Mouse (Mus musculus): ENCODE measurements around the gene Acsl1.

Gene Acsl1

GRCm38 (mm10) chr8:46504196-46504595 is 33.4 kb downstream of the Acsl1 start:
- no peak for DNase-seq (ENCODE audit: low read depth, low spot score)

GRCm38 (mm10) chr8:46508488-46509395 is 37.9 kb downstream of the Acsl1 start:
- no peak for DNase-seq (ENCODE audit: low read depth, low spot score)

GRCm38 (mm10) chr8:46509474-46509873 is 38.6 kb downstream of the Acsl1 start:
- DNase-seq (ENCODE audit: low read depth, low spot score), result no peak

- no peak for DNase-seq (ENCODE audit: low read depth, low spot score)
Observed at GRCm38 (mm10) chr8:46511336-46511735, 40.5 kb downstream of the Acsl1 start.

- no peak for DNase-seq (ENCODE audit: low read depth, low spot score)
Observed at GRCm38 (mm10) chr8:46512538-46512937, 41.7 kb downstream of the Acsl1 start.

GRCm38 (mm10) chr8:46514027-46514426 is 43.2 kb downstream of the Acsl1 start:
- DNase-seq (ENCODE audit: low read depth, low spot score), result no peak

- DNase-seq (ENCODE audit: low read depth, low spot score), result no peak
Observed at GRCm38 (mm10) chr8:46520667-46521066, 49.8 kb downstream of the Acsl1 start.

DNA sequence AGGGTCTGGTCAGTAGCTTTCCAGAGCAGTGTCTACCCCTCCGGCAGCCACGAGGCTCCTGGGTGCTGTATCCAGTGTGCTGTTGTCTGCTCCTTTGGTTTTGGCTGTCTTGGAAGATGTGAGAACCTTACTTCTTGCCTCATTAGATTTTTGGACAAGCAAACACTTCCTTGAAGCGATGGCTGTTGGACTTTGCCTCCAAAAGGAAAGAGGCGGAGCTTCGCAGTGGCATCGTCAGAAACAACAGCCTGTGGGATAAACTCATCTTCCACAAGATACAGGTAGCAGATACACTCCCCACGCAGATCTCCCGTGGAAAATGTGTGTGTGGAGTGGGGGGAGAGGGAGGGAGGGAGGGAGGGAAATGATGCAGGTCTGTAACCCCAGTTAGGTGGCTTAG is 55.3 kb downstream of the Acsl1 start:
- no peak for DNase-seq (ENCODE audit: low read depth, low spot score)

DNA sequence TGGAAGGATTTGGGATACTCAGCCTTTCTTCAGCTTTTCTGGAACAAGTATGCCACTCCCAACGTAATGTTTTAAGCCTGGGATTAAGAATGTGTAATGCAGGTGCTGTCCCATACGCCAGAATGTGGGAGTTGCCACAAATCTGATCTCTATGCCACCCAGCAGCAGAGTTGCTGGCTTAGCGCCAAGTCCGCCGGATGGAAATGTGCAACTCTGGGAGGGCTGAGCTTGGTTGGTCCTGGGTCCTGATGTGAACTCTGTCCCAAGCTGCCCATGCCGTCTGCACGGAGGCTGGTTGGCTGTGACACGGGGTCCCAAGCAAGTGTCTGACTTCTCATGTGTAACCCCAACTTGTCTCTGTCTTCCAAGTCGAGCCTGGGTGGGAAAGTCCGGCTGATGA is 56.0 kb downstream of the Acsl1 start:
- no peak for DNase-seq (ENCODE audit: low read depth, low spot score)

DNA sequence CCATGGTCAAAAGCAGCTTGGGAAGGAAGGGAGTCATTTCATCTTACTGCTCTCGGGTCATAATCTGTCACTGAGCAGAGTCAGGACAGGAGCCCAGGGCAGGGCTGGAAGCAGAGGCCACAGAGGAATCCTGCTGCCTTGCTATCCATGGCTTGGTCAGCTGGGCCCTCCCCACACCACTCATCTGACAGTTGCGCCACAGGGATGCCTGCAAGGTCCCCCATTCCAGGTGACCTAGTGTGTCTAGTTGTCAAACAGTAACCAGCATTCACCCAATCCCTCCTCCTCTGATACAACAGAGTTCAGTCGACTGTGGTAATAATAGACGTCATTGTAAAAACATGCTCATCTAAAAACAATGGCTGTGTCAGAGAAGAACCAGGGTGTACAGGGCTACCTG is 58.7 kb downstream of the Acsl1 start:
- DNase-seq (ENCODE audit: low read depth, low spot score), result no peak

DNA sequence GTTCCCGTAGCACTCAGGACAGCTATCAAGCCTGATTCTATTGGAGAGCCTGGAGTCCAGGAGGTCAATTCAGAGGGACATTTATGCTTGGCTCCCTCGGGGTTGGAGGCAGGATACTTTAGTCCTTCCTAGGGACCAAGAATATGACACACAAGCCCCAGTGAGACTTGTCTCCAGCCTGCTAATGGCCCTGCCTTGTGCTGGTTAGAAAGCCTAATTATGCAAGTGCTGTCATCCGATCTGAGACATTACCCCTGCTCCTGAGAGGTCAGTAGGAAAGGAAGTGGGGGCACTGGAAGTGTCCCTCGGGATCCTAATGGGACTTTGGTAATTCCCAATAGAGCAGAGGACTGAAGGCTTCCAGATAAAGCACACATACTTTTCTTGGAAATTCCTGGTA is 59.7 kb downstream of the Acsl1 start:
- DNase-seq (ENCODE audit: low read depth, low spot score), result no peak

DNA sequence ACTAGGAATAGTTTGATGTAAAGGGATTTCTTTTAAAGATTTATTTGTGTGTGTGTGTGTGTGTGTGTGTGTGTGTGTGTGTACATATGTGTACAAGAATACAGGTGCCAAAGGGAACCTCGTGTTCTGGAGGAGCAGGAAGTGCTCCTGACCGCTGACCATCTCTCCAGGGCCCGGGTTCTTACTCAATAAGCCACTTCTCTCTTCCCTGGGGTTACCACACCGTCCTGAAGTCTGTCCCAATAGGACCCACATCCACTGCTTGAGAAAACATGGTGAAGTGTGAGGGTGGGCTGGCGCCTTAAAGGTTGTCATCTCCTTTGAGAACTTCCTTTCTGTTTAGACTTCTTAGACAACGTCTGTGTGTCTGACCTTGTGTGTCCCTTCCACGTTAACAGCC is 63.1 kb downstream of the Acsl1 start:
- no peak for DNase-seq (ENCODE audit: low read depth, low spot score)

GRCm38 (mm10) chr8:46539701-46540100 is 68.9 kb downstream of the Acsl1 start:
- no peak for DNase-seq (ENCODE audit: low read depth, low spot score)

DNA sequence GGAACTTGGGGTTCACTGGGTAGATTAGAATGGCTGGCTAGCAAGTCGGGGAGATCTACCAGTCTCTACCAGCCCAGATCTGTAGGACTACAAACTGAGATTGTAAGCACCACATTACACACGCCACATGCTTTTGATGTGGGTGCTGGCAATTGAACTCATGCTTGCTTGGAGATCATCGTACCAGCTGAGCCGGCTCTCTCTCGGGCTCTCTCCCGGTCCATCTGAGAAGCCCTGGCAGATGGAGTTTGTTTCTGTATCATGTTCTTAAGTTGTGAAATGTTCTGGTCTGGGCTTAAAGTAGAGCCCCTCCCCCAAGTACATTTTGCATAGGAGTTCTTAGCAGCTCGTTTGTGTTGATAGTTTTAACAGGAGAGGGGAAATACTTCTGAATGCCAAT is 72.4 kb downstream of the Acsl1 start:
- DNase-seq (ENCODE audit: low read depth, low spot score), result no peak

- DNase-seq (ENCODE audit: low read depth, low spot score), result no peak
Observed at GRCm38 (mm10) chr8:46543662-46544061, 72.8 kb downstream of the Acsl1 start.

DNA sequence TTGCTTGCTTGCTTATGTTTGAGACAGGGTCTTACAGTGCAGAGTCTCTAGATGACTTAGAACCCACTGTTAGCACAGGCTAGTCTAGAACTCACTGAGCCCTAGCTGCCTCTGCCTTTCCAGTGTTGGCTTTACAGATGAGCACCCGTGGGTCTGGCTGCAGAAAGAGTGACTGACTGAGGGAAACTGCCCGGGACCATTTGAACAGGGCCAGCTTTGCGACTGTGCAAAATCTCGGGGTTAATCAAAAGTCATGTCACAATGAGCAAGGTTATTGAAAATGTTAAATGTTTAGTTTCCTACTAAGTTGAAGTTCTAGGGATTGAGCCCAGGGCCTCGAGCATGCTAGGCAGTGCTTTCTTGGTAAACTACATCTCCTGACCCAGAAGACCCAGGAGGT is 75.0 kb downstream of the Acsl1 start:
- no peak for DNase-seq (ENCODE audit: low read depth, low spot score)

DNA sequence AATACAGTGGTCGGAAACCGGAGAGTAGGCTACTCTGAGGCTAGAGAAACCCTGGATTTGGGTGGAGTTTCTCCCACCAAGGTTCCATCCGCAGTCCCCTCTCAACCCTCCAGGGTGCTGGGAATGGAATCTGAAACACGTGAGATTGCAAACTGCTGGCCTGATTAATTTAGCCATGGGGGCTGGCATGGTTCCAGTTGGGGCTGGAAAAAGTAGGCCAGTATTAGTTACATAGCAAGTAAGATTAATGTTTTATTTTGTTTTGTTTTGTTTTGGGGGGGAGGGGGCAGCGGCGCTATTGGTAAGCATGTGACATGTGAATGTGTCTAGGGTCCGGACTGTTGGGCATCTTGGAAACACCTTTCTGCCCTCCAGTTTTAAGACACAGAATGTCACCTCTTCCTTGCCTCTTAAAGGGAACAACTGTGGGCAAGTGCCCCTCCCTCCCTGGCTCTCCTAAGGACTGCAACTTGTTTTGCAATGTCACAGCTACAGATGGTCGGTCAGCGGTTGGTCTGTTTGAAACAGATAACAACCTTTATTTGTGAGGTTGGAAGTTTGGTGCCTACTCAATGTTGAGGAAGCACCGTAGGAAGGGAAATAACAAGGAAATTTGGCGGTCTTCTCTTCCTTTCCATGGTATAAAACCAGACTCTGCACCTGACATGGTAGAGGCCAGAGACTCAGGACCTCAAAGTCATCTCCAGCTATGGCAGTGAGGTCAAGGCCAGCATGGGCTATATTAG is 75.8 kb downstream of the Acsl1 start:
- no peak for DNase-seq (ENCODE audit: low read depth, low spot score)

GRCm38 (mm10) chr8:46547245-46547644 is 76.4 kb downstream of the Acsl1 start:
- peak; percentile 36 for DNase-seq (ENCODE audit: low read depth, low spot score)

DNA sequence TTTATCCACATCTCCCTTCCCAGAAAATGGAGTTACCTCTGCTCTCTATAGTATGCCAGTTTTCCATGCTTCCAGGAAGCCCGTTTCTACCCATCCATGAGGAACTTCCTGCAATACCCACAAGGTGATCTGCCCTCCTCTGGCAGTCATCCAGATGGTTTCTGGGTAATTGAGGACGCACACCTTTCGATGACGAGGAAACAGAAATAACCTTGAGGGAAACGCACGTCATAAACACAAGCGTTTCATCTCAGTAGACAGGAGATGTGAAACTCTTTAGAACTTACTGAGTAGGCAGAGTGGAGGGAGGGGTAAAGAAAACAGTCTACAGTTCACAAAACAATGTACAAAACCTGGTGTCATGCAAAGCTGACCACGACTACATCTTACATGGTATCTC is 79.2 kb downstream of the Acsl1 start:
- DNase-seq (ENCODE audit: low read depth, low spot score), result no peak

DNA sequence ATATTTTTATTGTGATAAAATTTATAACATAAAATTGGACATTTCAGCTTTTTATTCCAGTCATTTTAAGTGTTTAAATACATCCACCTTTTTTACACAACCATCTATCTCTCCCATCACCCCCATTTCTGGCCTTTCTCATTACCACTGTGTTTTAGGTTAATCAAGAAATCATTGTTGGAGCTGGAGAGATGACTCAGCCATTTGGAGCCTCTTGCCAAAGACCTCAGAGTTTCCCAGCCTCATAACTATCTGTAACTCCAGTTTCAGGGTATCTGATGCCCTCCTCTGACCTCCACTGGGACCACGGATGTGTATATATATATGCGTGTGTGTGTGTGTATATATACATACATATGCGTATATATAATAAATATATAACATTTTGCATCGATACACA is 80.2 kb downstream of the Acsl1 start:
- DNase-seq (ENCODE audit: low read depth, low spot score), result no peak

DNA sequence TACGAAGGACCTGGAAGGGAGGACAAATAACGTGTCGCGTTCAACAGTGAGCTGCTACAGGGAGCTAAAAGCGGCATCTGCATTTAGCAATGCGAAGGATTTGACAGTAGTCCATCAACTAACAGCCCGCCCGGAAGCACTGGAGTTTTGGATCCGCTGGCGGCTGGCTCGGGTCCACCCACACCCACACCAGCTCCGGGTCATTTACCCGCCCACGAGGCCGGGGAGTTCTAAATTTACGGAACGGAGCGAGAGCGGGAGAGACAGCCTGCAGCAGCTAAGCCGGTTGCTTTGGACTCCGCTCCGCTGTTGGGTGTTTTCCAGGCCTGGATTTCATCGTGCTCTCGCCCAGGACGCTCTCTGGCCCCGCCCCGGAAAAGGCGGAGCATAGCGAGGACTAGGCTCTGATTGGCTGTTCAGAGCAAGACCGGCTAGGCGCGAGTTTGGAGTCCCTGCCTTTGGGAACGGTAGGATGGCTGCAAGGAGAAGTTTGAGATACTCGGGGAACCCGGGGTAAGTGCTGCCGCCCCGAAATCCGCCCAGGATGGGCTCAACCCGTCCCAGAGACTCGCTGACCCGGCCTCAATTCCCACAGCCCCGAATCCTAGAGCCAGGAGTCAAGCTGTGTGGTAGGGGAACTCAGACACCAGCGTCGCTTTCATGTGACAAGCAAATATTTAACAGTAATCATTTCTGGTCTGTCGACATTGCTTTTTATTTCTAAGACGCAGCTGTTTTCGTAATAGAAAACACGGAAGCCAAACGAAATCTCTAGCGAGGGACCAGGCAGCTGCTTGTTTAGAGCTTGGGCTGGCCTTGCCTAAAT is 81.0 kb downstream of the Acsl1 start, which contains the start of gene Cenpu:
Cenpu (plus strand) TSS at position 414 of the 826 bp plus-strand sequence.
- peak; percentile 99 for DNase-seq (ENCODE audit: low read depth, low spot score)

GRCm38 (mm10) chr8:46552441-46552765 is 81.6 kb downstream of the Acsl1 start:
- no peak for DNase-seq (ENCODE audit: low read depth, low spot score)

All from telencephalon, adult 2 months (tissue).